Mouse (Mus musculus) midbrain, embryonic 11.5 days (tissue): ENCODE data around the gene Ctps2. TPM values are rescaled to one million over a fixed set of nuclear protein-coding genes. Genes with fewer than 3 reads are reported as not detected.

ENCODE experiments used
- ATAC-seq: fragments of 200-750 bp; cut with Nextera tagmentation; 2 replicates; pipeline ENCODE4 v1.8.0; 2017; ENCODE audit warnings: moderate TSS enrichment, moderate library complexity; ENCODE audit not compliant: low FRiP score
- DNase-seq: peaks from one replicate; pipeline ENCODE4 v3.0.0; 2015; ENCODE audit warnings: low spot score; ENCODE audit errors: missing footprints
- H3K27ac ChIP-seq: fragments of 300-500 bp; sonication (generic); 2 replicates; pipeline ENCODE4 v1.5.1; 2014; ENCODE audit warnings: low read depth, low read length
- H3K27me3 ChIP-seq: fragments of 300-500 bp; sonication (generic); 2 replicates; pipeline ENCODE4 v1.6.1; 2014; ENCODE audit warnings: mild to moderate bottlenecking, low read length, moderate library complexity, mixed read lengths; ENCODE audit not compliant: control insufficient read depth, insufficient read depth
- H3K36me3 ChIP-seq: fragments of 300-500 bp; sonication (generic); 2 replicates; pipeline ENCODE4 v1.6.1; 2014; ENCODE audit warnings: mild to moderate bottlenecking, low read length, moderate library complexity, mixed read lengths; ENCODE audit not compliant: control insufficient read depth, insufficient read depth
- H3K4me1 ChIP-seq: fragments of 300-500 bp; sonication (generic); 2 replicates; pipeline ENCODE4 v1.6.1; 2014; ENCODE audit warnings: low read length; ENCODE audit not compliant: control insufficient read depth, insufficient read depth
- H3K4me2 ChIP-seq: fragments of 300-500 bp; sonication (generic); 2 replicates; pipeline ENCODE4 v1.6.1; 2014; ENCODE audit warnings: mild to moderate bottlenecking, moderate library complexity
- H3K4me3 ChIP-seq: fragments of 300-500 bp; sonication (generic); 2 replicates; pipeline ENCODE4 v1.5.1; 2014; ENCODE audit warnings: low read depth, low read length
- H3K9ac ChIP-seq: fragments of 300-500 bp; sonication (generic); 2 replicates; pipeline ENCODE4 v1.6.1; 2014; ENCODE audit warnings: low read length
- H3K9me3 ChIP-seq: fragments of 300-500 bp; sonication (generic); 2 replicates; pipeline ENCODE4 v1.6.1; 2016; ENCODE audit warnings: low read length; ENCODE audit not compliant: control insufficient read depth
- WGBS: fragments of 180-500 bp; shearing (Covaris S2); extraction: QIAGEN DNeasy Blood & Tissue Kit; methylation state at CpG from one replicate; pipeline ENCODE4 v1.1.7; 2014; 5-methylcytosine and 5-hydroxymethylcytosine counted together
- polyA plus RNA-seq: library from polyadenylated mRNA; unstranded; fragments of >200 nt; fragmentation: Nextera tagmentation; extraction: Ambion mirVana; gene quantifications from 2 replicates; pipeline ENCODE4 v1.2.1, GENCODE M21; 2014

The Ctps2 gene
- polyA plus RNA-seq, 1 experiment from 2014 or later: 86.1 TPM

GRCm38 (mm10) chrX:162963840-162964239, 62.8 kb downstream of the Ctps2 start:
- Histone ChIP-seq H3K36me3 (no peaks in the 10 kb centered on the region), H3K4me2 (no peak overlapping the region), H3K4me3 (no peak overlapping the region), H3K27ac (no peak overlapping the region), H3K9me3 (no peaks in the 10 kb centered on the region), H3K9ac (no peak overlapping the region), H3K4me1 (no peaks in the 10 kb centered on the region), H3K27me3 (peaks cover 6% of the 10 kb centered on the region; the same call in 1 of the 2 replicates)
- 42% methylated on average over 4 of the region's 4 CpGs for WGBS
- ATAC-seq (no peak), DNase-seq (no peak)

- Histone ChIP-seq H3K4me2 (no peak within 1 kb of the TSS), H3K36me3 (no peaks in the 10 kb centered on the region), H3K27ac (no peak within 1 kb of the TSS), H3K27me3 (peaks cover 3% of the 10 kb centered on the region; the same call in 1 of the 2 replicates), H3K9me3 (no peaks in the 10 kb centered on the region), H3K4me1 (no peaks in the 10 kb centered on the region), H3K4me3 (no peak within 1 kb of the TSS), H3K9ac (no peak within 1 kb of the TSS)
- no peak for ATAC-seq
- no peak for DNase-seq
- 48% methylated on average over 3 of the region's 3 CpGs for WGBS
These were observed 63.3 kb downstream of the Ctps2 start, which contains the start of gene S100g for GRCm38 (mm10) chrX:162964383-162964782. S100g (minus strand) TSS chrX:162964599.

GRCm38 (mm10) chrX:162967456-162967855, 66.4 kb downstream of the Ctps2 start:
- no peak overlapping the region for H3K9ac ChIP-seq
- H3K4me2 ChIP-seq: no peak overlapping the region
- H3K4me1 ChIP-seq: no peaks in the 10 kb centered on the region
- H3K4me3 ChIP-seq: no peak overlapping the region
- peaks cover 5% of the 10 kb centered on the region for H3K27me3 ChIP-seq
- WGBS: 81% methylated on average over 8 of the region's 8 CpGs
- ATAC-seq: no peak
- DNase-seq: no peak
- H3K27ac ChIP-seq: no peak overlapping the region
- H3K9me3 ChIP-seq: no peaks in the 10 kb centered on the region
- H3K36me3 ChIP-seq: no peaks in the 10 kb centered on the region

- H3K9ac ChIP-seq: no peak overlapping the region
- no peaks in the 10 kb centered on the region for H3K4me1 ChIP-seq
- H3K9me3 ChIP-seq: no peaks in the 10 kb centered on the region
- no peak overlapping the region for H3K27ac ChIP-seq
- 84% methylated on average over 3 of the region's 3 CpGs for WGBS
- H3K36me3 ChIP-seq: no peaks in the 10 kb centered on the region
- ATAC-seq (no peak), DNase-seq (no peak)
- H3K4me3 ChIP-seq: no peak overlapping the region
- no peaks in the 10 kb centered on the region for H3K27me3 ChIP-seq
- H3K4me2 ChIP-seq: no peak overlapping the region
These were observed 75.2 kb downstream of the Ctps2 start for GRCm38 (mm10) chrX:162976194-162976593.

GRCm38 (mm10) chrX:162986876-162987495, 85.9 kb downstream of the Ctps2 start:
- Histone ChIP-seq H3K36me3 (no peaks in the 10 kb centered on the region), H3K9me3 (no peaks in the 10 kb centered on the region), H3K4me3 (no peak overlapping the region), H3K4me2 (no peak overlapping the region), H3K4me1 (no peaks in the 10 kb centered on the region), H3K27ac (no peak overlapping the region), H3K27me3 (no peaks in the 10 kb centered on the region; the same call in 1 of the 2 replicates), H3K9ac (no peak overlapping the region)
- 96% methylated on average over 10 of the region's 10 CpGs for WGBS
- ATAC-seq (no peak), DNase-seq (no peak)

GRCm38 (mm10) chrX:162991396-162991795, 90.4 kb downstream of the Ctps2 start:
- Histone ChIP-seq H3K27me3 (no peaks in the 10 kb centered on the region; the same call in 1 of the 2 replicates), H3K9ac (no peak overlapping the region), H3K27ac (no peak overlapping the region), H3K4me2 (no peak overlapping the region), H3K4me1 (no peaks in the 10 kb centered on the region), H3K4me3 (no peak overlapping the region), H3K36me3 (no peaks in the 10 kb centered on the region), H3K9me3 (no peaks in the 10 kb centered on the region)
- DNase-seq: no peak
- WGBS: 81% methylated on average over 4 of the region's 4 CpGs
- no peak for ATAC-seq

GRCm38 (mm10) chrX:162992121-162992520, 91.1 kb downstream of the Ctps2 start:
- Histone ChIP-seq H3K4me2 (no peak overlapping the region), H3K4me3 (no peak overlapping the region), H3K27me3 (no peaks in the 10 kb centered on the region; the same call in 1 of the 2 replicates), H3K9ac (no peak overlapping the region), H3K36me3 (no peaks in the 10 kb centered on the region), H3K9me3 (no peaks in the 10 kb centered on the region), H3K27ac (no peak overlapping the region), H3K4me1 (no peaks in the 10 kb centered on the region)
- 90% methylated on average over 3 of the region's 3 CpGs for WGBS
- DNase-seq (no peak), ATAC-seq (no peak)

GRCm38 (mm10) chrX:163027864-163028263, 126.8 kb downstream of the Ctps2 start:
- no peak overlapping the region for H3K27ac ChIP-seq
- no peaks in the 10 kb centered on the region for H3K4me1 ChIP-seq
- peaks cover 2% of the 10 kb centered on the region; the same call in 1 of the 2 replicates for H3K27me3 ChIP-seq
- H3K4me3 ChIP-seq: no peak overlapping the region
- H3K9me3 ChIP-seq: no peaks in the 10 kb centered on the region
- no peak for DNase-seq
- no peak overlapping the region for H3K4me2 ChIP-seq
- ATAC-seq: no peak
- H3K36me3 ChIP-seq: no peaks in the 10 kb centered on the region; the same call in 1 of the 2 replicates
- no peak overlapping the region for H3K9ac ChIP-seq

- no peaks in the 10 kb centered on the region for H3K4me1 ChIP-seq
- no peak overlapping the region for H3K4me2 ChIP-seq
- ATAC-seq: no peak
- H3K9ac ChIP-seq: no peak overlapping the region
- no peaks in the 10 kb centered on the region for H3K36me3 ChIP-seq
- H3K4me3 ChIP-seq: no peak overlapping the region
- H3K27me3 ChIP-seq: peaks cover 6% of the 10 kb centered on the region
- no peak overlapping the region for H3K27ac ChIP-seq
- no peak for DNase-seq
- WGBS: 70% methylated on average over 3 of the region's 3 CpGs
- H3K9me3 ChIP-seq: no peaks in the 10 kb centered on the region
These were observed 137.7 kb downstream of the Ctps2 start for GRCm38 (mm10) chrX:163038767-163039166.
